Mouse (Mus musculus) CH12.LX (cell line): Measurements from ENCODE around the gene Ifi27. TPM values are rescaled to one million over a fixed set of nuclear protein-coding genes. Genes with fewer than 3 reads are reported as not detected.

Experiments used
- DNase-seq: peaks from one replicate; pipeline ENCODE4 v3.0.0-alpha.2; 2013; ENCODE audit errors: extremely low read depth
- H3K27ac ChIP-seq: 2 replicates; pipeline ENCODE4 v1.5.1; 2012; ENCODE audit warnings: low read depth, mild to moderate bottlenecking, control low read depth, moderate library complexity; ENCODE audit not compliant: insufficient read depth
- H3K27me3 ChIP-seq: replicated peaks from 2 replicates; pipeline ENCODE3; 2012; ENCODE audit warnings: inconsistent platforms
- H3K36me3 ChIP-seq, 2 experiments: replicated peaks in 1 of 2; 2 replicates each; pipeline versions ENCODE3 to v1.6.1; 2012; ENCODE audit warnings: inconsistent platforms in 1 of 2, low read length in 1 of 2, mild to moderate bottlenecking in 1 of 2, mixed read lengths in 1 of 2, moderate library complexity in 1 of 2; ENCODE audit not compliant: control insufficient read depth in 1 of 2, insufficient read depth in 1 of 2
- H3K4me1 ChIP-seq, 2 experiments: 2 replicates each; pipeline ENCODE4 v1.6.1; 2012; ENCODE audit warnings: inconsistent platforms in 1 of 2, moderate library complexity in 1 of 2; ENCODE audit not compliant: insufficient read depth in 2 of 2, control insufficient read depth in 1 of 2
- H3K4me2 ChIP-seq: 2 replicates; pipeline ENCODE4 v1.6.1; 2012; ENCODE audit warnings: low read depth, mild to moderate bottlenecking, control low read depth; ENCODE audit not compliant: poor library complexity, insufficient read depth, severe bottlenecking
- H3K4me3 ChIP-seq, 3 experiments: fragments of 150-350 bp in 1 of 3; sonication (generic) in 1 of 3; replicated peaks in 1 of 3; 2 replicates each; pipeline versions ENCODE3 to v1.5.1; 2011 to 2012; ENCODE audit warnings: low read depth in 2 of 3, low read length in 2 of 3, mild to moderate bottlenecking in 2 of 3, moderate library complexity in 2 of 3, control low read depth in 1 of 3, improper control_type of control experiment in 1 of 3, inconsistent platforms in 1 of 3, mixed read lengths in 1 of 3; ENCODE audit not compliant: poor library complexity in 1 of 3
- H3K79me2 ChIP-seq: replicated peaks from 2 replicates; pipeline ENCODE4 v1.6.1; 2012; ENCODE audit warnings: mild to moderate bottlenecking, moderate library complexity; ENCODE audit not compliant: control insufficient read depth, poor library complexity, insufficient read depth, severe bottlenecking; ENCODE audit errors: extremely low read depth
- H3K9ac ChIP-seq: 2 replicates; pipeline ENCODE4 v1.6.1; 2012; ENCODE audit warnings: low read depth, mild to moderate bottlenecking, control low read depth, moderate library complexity; ENCODE audit not compliant: insufficient read depth
- H3K9me3 ChIP-seq: replicated peaks from 2 replicates; pipeline ENCODE3; 2012; ENCODE audit warnings: low read length, inconsistent platforms, mixed read lengths
- CHD1 ChIP-seq: IDR thresholded peaks from 2 replicates; pipeline ENCODE4 v1.6.1; 2012; ENCODE audit warnings: low read depth, low read length, improper control_type of control experiment, inconsistent platforms
- CHD2 ChIP-seq: IDR thresholded peaks from 2 replicates; pipeline ENCODE4 v1.6.1; 2011; ENCODE audit warnings: low read length, improper control_type of control experiment
- CTCF ChIP-seq, 2 experiments: IDR thresholded peaks in 1 of 2; conservative IDR thresholded peaks in 1 of 2; 2 replicates each; pipeline ENCODE4 v1.5.1; 2011 to 2012; ENCODE audit warnings: low read depth in 2 of 2, low read length in 2 of 2, improper control_type of control experiment in 1 of 2, inconsistent platforms in 1 of 2, mild to moderate bottlenecking in 1 of 2, moderate library complexity in 1 of 2
- E2F4 ChIP-seq: IDR thresholded peaks from 2 replicates; pipeline ENCODE4 v1.6.1; 2011; ENCODE audit warnings: low read depth, low read length, improper control_type of control experiment; ENCODE audit not compliant: insufficient replicate concordance
- ETS1 ChIP-seq: conservative IDR thresholded peaks from 2 replicates; pipeline ENCODE4 v1.6.1; 2012; ENCODE audit warnings: low read depth, mild to moderate bottlenecking, inconsistent platforms, low read length, improper control_type of control experiment, moderate library complexity
- JUN ChIP-seq: IDR thresholded peaks from 2 replicates; pipeline ENCODE4 v1.6.1; 2011; ENCODE audit warnings: low read depth, mild to moderate bottlenecking, low read length, improper control_type of control experiment, moderate library complexity; ENCODE audit not compliant: insufficient read depth
- JUND ChIP-seq: conservative IDR thresholded peaks from 2 replicates; pipeline ENCODE4 v1.6.1; 2011; ENCODE audit warnings: low read depth, low read length, improper control_type of control experiment
- MAFK ChIP-seq: IDR thresholded peaks from 2 replicates; pipeline ENCODE4 v1.6.1; 2011; ENCODE audit warnings: low read length, improper control_type of control experiment; ENCODE audit not compliant: insufficient replicate concordance
- MAX ChIP-seq: IDR thresholded peaks from 2 replicates; pipeline ENCODE4 v1.6.1; 2011; ENCODE audit warnings: low read length, improper control_type of control experiment
- MAZ ChIP-seq: IDR thresholded peaks from 2 replicates; pipeline ENCODE4 v1.6.1; 2012; ENCODE audit warnings: low read depth, mild to moderate bottlenecking, inconsistent platforms, low read length, improper control_type of control experiment, moderate library complexity
- NELFE ChIP-seq: IDR thresholded peaks from 2 replicates; pipeline ENCODE4 v1.6.1; 2011; ENCODE audit warnings: low read depth, low read length, improper control_type of control experiment
- NRF1 ChIP-seq: IDR thresholded peaks from 2 replicates; pipeline ENCODE4 v1.6.1; 2014; ENCODE audit warnings: low read depth, mild to moderate bottlenecking, inconsistent platforms, low read length, improper control_type of control experiment, moderate library complexity
- POLR2A ChIP-seq: IDR thresholded peaks from 2 replicates; pipeline ENCODE4 v1.6.1; 2011; ENCODE audit warnings: low read depth, mild to moderate bottlenecking, improper control_type of control experiment, low read length
- RCOR1 ChIP-seq: conservative IDR thresholded peaks from 2 replicates; pipeline ENCODE4 v1.6.1; 2012; ENCODE audit warnings: low read depth, mild to moderate bottlenecking, inconsistent platforms, low read length, improper control_type of control experiment
- SIN3A ChIP-seq: IDR thresholded peaks from 2 replicates; pipeline ENCODE4 v1.6.1; 2012; ENCODE audit warnings: low read length, improper control_type of control experiment, inconsistent platforms
- SMC3 ChIP-seq: IDR thresholded peaks from 2 replicates; pipeline ENCODE4 v1.6.1; 2011; ENCODE audit warnings: low read depth, low read length, improper control_type of control experiment
- TBP ChIP-seq: conservative IDR thresholded peaks from 2 replicates; pipeline ENCODE4 v1.6.1; 2011; ENCODE audit warnings: low read depth, low read length, improper control_type of control experiment
- USF2 ChIP-seq: conservative IDR thresholded peaks from 2 replicates; pipeline ENCODE4 v1.6.1; 2011; ENCODE audit warnings: low read depth, low read length, improper control_type of control experiment
- ZC3H11A ChIP-seq: IDR thresholded peaks from 2 replicates; pipeline ENCODE4 v1.6.1; 2012; ENCODE audit warnings: low read depth, mild to moderate bottlenecking, inconsistent platforms, low read length, improper control_type of control experiment
- ZKSCAN1 ChIP-seq: IDR thresholded peaks from 2 replicates; pipeline ENCODE4 v1.6.1; 2012; ENCODE audit warnings: low read depth, inconsistent platforms, low read length, improper control_type of control experiment, borderline replicate concordance
- ZNF384 ChIP-seq: IDR thresholded peaks from 2 replicates; pipeline ENCODE4 v1.6.1; 2012; ENCODE audit warnings: low read depth, low read length, improper control_type of control experiment, inconsistent platforms
- dilution Hi-C: fragments of 300-500 bp; cut with MboI; formaldehyde crosslinking; loops from 2 replicates; pipeline ENCODE4 v1.14.3; 2020; ENCODE audit warnings: low sequenced_read_pairs; ENCODE audit not compliant: extremely low pct_unique_long_range_greater_than_20kb, extremely low pct_ligation_motif_present
- in situ Hi-C: fragments of 300-500 bp; cut with MboI; formaldehyde crosslinking; loops from 3 replicates; pipeline ENCODE4 v1.14.3; 2019; ENCODE audit warnings: low sequenced_read_pairs, low pct_ligation_motif_present, low pct_unique_long_range_greater_than_20kb, mixed read lengths
- polyA plus RNA-seq: library from polyadenylated mRNA; unstranded; fragments of >175 nt; gene quantifications from 2 replicates; pipeline ENCODE4 v1.2.1, GENCODE M21; 2012; ENCODE audit warnings: low read depth; ENCODE audit not compliant: insufficient read length
- total RNA-seq, 2 experiments: library from RNA; depleted of rRNA; stranded (reverse); fragments of 300-350 nt in 1 of 2; fragments of >200 nt in 1 of 2; gene quantifications; 2 replicates each; pipeline ENCODE4 v1.2.3; 2012 to 2014

Gene Ifi27
- total and polyA plus RNA-seq, 3 experiments = 132 to 198 (median 135) TPM

DNA sequence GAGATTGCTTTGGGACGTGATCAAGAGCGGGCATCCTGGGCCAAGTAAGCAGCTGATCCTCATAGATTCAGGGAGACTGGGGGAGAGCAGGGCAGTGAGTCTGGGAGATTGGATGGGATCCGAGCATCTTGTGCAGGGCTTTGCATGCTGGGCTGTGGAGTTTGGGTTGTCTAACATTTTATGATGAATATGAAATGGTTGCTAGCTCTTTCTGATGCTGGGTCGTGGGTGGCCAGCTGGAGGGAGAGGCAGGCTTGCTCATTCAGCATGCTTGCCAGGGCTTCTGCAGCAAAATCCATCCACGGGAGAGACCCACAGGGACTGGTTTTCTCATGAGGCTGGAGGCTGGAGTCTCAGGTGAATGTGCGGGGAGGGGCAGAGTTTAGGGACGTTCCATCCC is 42.9 kb upstream of the Ifi27 start:
- H3K4me1 ChIP-seq = peaks cover 8 to 21% of the 10 kb centered on the region in 2 experiments; a peak in 3 of 4 replicates
- H3K27ac ChIP-seq = no peak overlapping the region
- TF ChIP-seq E2F4 (no peak), NRF1 (no peak), TBP (no peak), RCOR1 (no peak), MAFK (no peak), SMC3 (no peak), NELFE (no peak), MAX (no peak), JUN (no peak), ETS1 (no peak), CHD1 (no peak), USF2 (no peak), ZC3H11A (no peak), JUND (no peak), SIN3A (no peak), MAZ (no peak), ZKSCAN1 (no peak)
- no peak overlapping the region for H3K9ac ChIP-seq
- dilution Hi-C loops (no loop called here), in situ Hi-C loops (no loop called here)
- peaks cover 0 to 26% of the 10 kb centered on the region in 2 experiments for H3K36me3 ChIP-seq
- H3K79me2 ChIP-seq = no peaks in the 10 kb centered on the region; the same call in 1 of the 2 replicates
- H3K27me3 ChIP-seq = no peaks in the 10 kb centered on the region
- H3K4me2 ChIP-seq = no peak overlapping the region
- no peak overlapping the region for H3K4me3 ChIP-seq
- no peak for DNase-seq
- H3K9me3 ChIP-seq = no peaks in the 10 kb centered on the region

DNA sequence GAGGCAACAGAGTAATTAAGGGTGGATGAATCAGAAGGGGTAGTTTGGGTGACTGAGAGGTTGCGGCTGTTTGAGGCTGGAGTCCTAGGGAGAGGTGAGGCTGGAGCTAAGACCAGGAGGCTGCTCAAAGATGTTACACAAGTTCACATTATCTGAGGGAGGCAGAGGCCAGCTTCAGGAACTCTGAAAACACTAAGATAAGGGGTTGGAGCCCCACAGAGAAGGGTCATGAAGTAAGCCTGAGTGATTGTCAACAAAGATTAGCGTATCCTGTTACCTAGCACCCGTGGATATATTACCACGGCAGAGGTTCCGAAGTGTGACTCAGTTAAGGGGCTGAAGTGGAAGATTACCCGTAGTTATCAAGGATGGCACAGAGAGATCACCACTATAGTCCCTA is 40.5 kb upstream of the Ifi27 start:
- dilution Hi-C loops (no loop called here), in situ Hi-C loops (no loop called here)
- Histone ChIP-seq H3K4me1 (peaks cover 4 to 37% of the 10 kb centered on the region in 2 experiments; a peak in 3 of 4 replicates), H3K27me3 (no peaks in the 10 kb centered on the region), H3K4me2 (no peak overlapping the region), H3K4me3 (no peak overlapping the region), H3K36me3 (peaks cover 0 to 30% of the 10 kb centered on the region in 2 experiments), H3K27ac (no peak overlapping the region), H3K9me3 (no peaks in the 10 kb centered on the region), H3K79me2 (no peaks in the 10 kb centered on the region; the same call in 1 of the 2 replicates), H3K9ac (no peak overlapping the region)
- TF ChIP-seq CHD1 = no peak
- no peak for TF ChIP-seq SIN3A
- TF ChIP-seq CHD2 = no peak
- TF ChIP-seq POLR2A = no peak
- no peak for TF ChIP-seq CTCF (conservative IDR thresholded peaks at IDR 0.05 in 1 of 2, IDR thresholded peaks at IDR 0.05 in 1 of 2; ENCODE audit: low read depth in 2 of 2, low read length in 2 of 2)
- no peak for TF ChIP-seq ZNF384
- DNase-seq = no peak
